Mouse (Mus musculus): ENCODE measurements around the gene Gm14819. TPM values are rescaled to one million over a fixed set of nuclear protein-coding genes. Genes with fewer than 3 reads are reported as not detected.

Gene Gm14819
- not detected in 2 replicates for polyA plus RNA-seq (2015; fragmentation: Nextera tagmentation; extraction: Ambion mirVana)

DNA sequence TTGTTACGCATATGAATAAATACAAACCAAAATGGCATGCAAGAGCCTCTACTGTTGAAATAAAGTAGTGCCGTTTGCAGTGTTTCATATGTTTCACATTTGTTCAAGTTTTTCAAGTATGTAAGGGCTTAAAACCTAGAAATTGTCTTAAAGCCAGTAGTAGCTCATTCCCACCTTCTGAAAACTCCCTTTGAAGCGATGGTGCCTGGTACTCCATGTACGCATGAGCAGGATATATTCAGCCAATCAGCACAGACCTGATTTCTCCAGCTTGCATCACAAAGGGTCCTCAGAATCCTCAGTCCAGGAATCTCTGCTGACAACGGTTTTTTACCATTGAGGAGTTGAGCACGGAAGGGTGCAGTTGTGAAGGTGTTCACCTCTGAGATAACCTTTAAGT, at the start of gene Gm14819:
Gene Gm14819 (plus strand): TSS at position 301 of the 400 bp plus-strand sequence.

Measured in adrenal gland, postnatal 0 days (tissue).